Mouse (Mus musculus) CH12F3 (cell line): ENCODE measurements around the gene Wdr82.

Experiments
- in situ Hi-C: fragments of 300-500 bp; cut with MboI; formaldehyde crosslinking; loops from 2 replicates; pipeline ENCODE4 v1.14.3; 2020; ENCODE audit warnings: low sequenced_read_pairs

Gene Wdr82

DNA sequence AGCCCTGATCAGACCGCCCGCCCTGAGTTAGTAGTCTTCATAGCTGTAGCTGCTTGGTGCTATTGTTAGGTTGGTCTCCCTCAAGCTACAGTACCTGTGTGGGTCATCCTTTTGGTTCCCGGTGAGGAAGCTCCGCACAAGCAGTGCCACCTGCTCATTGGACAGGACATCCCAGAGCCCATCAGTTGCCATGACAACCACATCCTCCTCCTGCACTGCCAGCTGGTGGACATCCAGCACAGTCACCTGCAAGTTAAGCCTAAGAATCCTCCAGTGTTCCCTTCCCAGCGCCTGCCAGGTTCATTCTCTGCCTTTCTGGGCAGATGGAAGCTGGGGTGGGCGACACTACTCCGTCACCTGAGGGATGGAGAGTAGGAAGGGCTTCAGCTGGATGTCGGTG lies 25.0 kb downstream of the Wdr82 start:
- in situ Hi-C loops: no loop called here

DNA sequence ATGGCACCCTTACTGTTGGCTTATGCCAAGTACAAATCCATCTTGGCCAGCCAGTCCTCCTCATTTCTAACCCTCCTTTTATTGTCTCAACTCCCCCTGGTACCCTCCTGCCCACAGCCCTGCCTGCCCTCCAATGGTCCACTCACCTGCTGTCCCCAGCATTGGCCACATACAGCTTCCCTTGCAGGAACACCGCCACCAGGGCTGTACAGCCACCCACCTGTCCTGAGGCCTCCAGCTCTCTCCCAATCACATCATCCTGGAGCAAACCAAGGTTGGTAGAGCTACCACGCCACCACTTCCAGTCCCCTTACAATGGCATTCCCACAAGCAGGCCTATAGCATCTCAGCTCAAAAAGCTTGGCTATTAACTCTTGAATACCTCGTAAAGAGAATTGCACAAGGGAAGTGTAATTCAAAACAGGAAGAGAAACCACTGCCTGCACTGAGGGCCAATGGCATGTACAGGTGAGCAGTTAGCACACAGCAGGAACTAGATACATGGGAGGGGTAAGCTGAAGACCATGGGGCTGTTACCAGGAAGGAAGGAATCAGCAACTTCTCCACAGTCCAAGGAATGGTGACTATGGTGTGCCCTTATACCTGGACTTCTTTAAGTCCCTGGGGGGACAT lies 26.5 kb downstream of the Wdr82 start:
- in situ Hi-C loops: no loop called here

DNA sequence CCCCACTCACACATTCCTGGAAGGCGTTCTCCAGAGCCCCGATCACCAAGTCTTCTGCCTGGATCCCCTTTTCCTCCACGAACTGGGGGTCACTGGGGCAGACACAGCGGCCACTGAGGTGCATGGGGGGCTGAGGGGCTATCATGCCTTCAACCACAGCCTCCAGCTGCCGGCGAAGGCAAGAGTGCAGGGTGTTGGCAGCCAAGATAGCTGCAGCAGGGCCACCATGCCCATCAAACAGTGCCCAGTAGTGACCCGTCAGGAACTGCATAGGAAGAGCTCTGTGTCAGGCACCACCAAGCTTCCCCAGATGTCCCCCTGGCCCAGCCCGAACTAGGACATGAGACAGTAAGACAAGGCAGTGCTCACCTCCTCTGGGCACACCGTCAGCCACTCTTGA lies 27.0 kb downstream of the Wdr82 start:
- in situ Hi-C loops: no loop called here

DNA sequence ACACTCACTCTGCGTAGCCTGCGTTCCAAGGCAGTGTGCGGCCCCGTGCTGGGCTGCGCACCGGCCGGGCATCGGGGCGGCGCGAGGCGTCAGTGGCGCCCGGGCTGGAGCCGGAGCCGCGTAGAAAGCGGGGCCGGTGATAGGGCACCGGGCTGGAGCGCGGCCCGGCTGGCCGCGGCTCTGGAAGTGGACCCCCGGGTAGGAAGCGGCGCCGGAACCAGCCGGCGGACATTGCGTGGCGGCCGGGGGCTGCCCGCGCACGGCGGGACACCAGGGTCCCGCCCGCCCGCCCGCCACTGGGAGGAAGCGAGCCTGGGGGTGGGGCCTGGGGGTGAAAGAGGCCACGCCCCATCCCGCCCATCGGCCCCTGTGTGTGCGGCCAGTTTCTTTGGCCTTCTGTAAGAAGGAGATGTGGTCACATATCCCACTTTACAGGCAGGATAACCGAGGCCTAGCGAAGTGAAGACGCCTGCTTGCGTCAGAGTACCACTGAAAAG lies 28.3 kb downstream of the Wdr82 start:
- in situ Hi-C loops: no loop called here

DNA sequence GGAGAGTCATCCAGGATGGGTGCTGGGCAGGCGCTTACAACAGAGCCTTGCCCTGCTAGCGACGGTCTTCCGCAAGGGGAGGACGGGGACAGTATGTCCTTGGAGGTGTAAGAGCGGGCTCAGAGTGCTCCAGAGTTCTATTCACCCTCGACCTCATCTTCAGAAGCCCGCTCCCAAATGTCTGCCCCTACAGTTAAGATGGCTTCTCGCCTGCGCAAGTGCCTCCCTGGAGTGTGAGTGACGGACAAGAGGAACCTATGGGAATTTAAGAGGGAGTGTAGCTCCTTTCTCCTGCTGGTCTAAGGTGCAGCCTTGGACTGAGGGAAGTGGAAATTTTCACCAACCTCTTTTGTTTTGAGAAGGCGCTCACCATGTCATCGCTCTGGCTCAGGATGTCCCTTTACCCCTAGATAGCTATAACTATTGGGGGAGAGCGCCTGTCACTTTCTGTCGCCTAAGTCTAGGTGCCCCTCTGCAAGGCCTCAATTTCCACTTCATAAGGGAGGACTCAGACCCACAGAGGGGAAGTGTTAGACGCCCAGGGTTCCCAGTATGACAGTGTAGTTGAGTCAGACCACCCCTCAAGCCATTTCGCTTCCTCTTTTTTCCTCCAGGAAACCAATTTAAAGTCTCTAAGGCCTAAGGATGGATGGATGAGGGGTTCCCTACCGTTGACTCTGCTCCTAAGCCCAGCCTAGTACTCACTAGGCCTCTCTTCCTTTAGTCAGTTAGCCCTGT lies 29.0 kb downstream of the Wdr82 start, which contains the start of gene Ppm1m:
Gene Ppm1m (minus strand): TSS at position 212 of the 738 bp plus-strand sequence.
- in situ Hi-C loops: no loop called here

DNA sequence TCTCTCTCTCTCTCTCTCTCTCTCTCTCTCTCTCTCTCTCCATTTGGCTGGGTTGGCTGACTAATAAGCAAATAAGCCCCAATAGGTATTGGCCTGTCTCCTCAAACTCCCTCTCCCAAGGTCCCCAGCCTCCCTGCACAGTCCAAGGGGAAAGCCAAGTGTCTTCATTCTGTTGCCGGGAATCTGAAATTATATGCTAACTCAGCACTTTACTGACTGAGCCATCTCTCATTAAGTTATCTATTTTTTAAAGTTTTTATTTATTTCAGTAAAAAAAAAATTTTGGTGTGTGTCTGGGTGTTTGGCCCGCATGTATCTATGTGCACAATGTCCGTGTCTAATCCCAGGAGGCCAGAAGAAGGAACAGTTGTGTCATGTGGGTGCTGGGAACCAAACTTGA lies 31.2 kb downstream of the Wdr82 start:
- in situ Hi-C loops: no loop called here

DNA sequence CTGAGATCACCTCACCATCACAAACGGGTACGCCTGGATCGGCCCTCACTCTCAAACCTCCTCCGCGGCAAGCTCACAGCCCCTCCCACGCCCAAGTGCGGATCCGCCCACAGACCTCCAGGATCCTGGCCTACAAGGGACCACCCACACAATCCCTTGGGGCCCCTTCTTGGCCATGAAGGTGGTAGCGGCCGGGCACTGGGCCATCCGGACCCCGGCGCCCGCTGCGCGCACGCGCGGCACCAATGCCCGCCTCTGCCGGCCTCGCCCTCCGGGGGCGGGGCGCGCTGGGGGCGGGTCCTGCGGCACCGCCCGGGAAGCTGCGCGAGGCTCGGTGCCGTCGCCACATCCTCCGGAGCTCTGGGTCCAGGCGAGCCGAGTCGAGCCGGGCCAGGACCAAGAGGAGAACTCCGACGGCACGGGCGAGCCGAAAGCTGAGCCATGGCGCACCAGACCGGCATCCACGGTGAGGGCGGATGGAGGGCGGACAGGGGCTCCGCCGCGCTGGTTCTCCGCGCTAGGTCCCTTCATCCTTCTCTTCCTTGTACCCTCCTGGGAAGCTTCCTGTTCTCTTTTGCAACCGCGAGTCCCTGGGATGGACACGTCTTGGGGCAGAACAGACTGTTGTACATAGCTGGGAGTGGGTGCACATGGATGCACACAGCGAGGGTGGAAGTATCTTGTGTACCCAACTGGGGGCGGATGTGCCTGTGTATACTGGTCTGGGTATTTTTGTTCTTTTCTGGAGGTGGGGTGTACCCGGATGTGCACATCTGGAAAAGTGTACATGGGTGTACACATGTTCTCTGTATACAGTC lies 32.3 kb downstream of the Wdr82 start, which contains the start of gene Twf2:
Gene Twf2 (plus strand): TSS at position 290 of the 818 bp plus-strand sequence.
- in situ Hi-C loops: no loop called here

DNA sequence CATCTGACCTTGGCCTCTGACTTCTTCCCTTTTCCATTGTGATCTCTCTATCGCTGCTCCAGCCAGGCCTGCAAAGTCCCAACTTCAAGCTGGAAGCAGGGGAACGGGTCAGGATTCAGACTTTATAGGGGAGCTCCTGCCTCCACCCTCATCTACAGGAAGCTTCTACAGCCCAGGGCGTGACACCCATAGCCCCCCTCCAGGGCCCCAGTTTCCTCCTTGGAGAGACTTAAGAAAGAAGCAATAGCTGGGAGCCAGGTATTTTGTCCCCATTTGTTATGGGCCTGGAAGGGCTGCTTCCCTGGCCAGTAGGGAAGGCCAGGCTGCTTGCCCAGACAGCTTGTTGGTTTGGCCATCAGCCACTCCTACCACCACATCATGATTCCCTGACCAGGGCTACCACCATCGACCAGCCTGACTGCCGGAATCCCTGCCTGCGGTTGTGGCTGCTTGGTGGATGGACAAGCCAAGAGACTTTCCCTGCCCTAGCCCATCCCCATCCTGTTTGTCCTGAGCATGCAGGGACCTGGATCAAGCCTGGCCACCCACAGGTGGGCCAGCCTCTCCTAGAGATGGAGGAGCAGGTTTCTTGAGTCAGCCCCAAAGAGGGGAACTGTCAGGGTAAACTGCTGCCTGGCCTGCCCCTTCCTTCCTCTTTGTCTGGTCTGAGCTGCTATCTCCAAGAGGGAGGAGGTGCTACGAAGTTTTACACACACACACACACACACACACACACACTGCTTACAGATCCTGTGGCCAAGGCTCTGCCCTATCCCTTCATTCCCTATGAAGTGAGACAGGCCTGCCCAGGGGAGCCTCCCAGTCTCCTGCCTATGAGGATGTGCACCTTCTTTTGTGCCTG lies 33.5 kb downstream of the Wdr82 start:
- in situ Hi-C loops: no loop called here

DNA sequence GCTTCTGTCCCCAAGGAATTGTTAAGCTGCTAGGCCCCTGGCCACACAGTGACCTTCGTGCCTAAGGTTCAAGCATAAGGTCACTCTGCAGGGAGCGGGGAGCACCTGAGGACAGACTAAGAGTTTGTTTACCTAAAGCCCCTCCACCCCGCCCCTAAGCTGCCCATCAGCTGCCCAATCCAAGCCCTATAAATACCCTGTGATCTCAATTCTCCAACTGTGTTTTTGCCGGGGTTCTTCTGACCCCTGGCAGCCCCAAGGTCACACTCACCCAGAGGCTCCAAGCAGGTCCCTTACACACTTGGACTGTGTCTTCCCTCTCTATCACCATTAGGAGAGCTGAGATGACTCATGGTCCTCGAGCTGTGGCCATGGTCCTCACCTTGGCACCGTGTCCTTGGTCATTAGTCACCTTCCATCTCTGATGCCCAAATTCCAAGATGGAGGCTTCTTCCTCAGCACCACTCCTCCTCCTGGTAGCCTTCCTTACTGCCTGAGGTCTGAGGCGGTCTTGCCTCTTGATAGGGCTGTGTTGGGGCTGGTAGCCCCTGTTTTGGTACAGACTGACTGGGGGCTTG lies 35.1 kb downstream of the Wdr82 start:
- in situ Hi-C loops: no loop called here

DNA sequence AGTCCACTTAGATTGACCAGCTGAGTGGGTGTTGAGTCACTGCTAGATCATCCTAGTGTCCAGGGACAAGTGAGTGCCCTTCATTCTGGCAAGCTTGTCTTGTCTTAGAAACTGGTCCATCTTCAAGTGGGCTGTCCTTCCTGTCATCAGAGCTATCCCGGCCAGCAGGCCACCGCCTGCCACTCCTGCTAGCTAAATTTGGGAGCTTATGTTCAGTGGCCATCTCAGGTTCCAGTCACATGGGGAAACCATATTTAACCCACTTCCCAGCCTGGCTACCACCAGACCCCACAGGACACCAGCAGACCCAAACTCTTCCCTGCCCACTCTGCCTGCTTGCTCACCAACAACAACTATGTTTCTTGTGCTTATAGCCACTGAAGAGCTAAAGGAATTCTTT lies 35.8 kb downstream of the Wdr82 start:
- in situ Hi-C loops: no loop called here

DNA sequence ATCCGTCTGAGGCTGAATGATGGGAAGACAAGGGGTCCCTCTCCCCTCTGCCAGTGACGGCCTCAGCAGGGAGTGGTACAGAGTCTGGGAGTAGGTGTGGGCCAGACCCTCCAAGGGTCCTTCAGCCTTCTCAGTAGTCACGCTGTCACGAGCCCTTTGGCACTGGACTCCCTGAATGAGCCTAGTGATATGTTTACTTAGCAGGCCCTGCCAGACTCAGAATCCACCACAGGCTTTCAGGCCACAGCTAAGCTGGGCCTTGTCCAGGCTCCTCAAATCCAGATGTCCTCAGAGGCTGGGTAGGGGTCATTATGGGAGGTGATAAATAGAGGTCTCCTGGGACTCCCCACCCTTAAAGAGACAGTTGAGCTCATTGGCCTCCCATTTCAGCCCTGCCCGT lies 37.5 kb downstream of the Wdr82 start:
- in situ Hi-C loops: no loop called here

DNA sequence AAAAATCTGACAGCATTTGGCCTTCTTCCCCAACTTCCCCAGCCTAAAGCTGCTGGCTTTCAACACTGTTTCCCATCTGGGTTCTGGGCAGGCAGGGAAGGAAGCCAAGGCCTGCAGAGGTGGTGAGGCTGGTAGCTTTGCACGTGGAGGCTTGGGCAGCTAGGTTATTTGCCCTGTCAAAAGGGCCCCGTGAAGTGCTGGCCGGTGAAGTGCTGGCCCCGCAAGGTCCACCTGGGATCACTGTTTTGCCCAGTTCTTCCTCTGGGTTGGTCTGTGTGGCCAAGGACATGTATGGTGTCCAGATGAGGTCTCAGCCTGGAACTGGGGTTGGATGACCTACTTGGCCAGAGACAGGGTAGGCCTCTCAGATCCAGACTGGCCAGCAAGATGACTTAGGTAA lies 39.2 kb downstream of the Wdr82 start:
- in situ Hi-C loops: no loop called here

DNA sequence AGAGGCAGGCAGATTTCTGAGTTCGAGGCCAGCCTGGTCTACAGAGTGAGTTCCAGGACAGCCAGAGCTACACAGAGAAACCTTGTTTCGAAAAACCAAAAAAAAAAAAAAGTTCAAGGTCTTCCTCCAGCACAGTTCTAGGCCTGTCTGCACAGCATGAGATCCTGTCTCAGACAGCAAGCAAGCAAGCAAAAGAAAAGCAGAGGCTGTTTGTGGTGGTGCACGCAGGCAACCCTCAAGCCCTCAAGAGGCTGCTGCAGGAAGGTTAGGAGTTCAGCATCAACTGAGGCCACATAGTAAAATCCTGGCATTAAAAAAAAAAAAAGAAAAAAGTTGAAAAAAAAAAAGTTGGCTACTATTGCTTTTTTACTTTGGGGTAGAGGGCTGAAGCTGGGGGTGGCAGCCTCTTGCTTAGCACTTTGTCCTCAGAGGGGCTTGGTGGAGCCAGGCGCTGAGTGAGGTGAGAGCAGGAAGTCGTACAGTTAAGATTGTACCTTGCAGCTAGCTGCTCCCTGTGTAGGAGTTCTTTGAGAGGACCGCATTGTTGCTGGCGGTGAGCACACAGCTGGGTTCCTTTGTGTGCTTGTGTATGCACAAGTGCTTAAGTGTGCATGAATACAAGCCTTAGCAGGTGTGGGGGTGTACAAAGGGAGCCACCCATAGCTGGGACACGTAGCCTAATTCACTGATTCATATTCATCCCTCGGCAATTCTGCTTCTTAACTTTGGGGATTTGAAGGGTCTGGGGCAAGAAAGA lies 40.3 kb downstream of the Wdr82 start:
- in situ Hi-C loops: no loop called here

DNA sequence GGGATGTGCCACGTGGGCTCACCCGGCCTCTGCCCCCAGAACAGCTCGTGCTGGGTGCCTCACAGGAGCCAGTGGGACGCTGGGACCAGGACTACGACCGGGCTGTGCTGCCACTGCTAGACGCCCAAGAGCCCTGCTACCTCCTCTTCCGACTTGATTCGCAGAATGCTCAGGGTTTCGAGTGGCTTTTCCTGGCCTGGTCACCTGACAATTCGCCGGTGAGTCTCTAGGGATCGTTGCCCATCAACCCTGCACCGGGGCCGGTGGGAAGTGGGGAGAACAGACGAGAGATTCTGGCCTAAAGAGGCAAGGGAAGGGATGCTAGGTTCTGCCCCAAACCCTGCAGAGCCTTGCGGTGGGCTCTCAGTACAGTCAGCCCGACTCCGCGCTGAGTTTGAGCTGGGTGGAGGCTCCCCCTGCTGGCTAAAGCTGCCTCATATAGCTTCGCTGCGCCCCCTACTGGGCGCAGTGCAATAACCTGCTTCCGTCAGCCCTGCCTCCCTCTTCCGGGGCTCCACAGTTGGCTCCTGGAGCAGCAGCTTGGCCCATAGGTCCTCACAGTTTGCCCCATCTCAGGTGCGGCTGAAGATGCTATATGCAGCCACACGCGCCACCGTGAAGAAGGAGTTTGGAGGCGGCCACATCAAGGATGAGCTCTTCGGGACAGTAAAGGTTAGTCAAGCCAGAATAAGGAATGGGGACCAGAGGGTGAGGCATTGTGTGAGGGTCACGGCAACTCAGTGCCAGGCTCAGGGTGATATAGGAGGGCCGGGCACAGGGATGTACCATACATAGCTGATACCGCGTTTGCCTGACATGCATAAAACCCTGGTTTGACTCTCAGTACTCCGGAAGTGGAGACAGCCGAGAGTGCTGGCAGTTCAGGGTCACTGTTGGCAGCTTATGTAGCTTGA lies 41.2 kb downstream of the Wdr82 start:
- in situ Hi-C loops: no loop called here

DNA sequence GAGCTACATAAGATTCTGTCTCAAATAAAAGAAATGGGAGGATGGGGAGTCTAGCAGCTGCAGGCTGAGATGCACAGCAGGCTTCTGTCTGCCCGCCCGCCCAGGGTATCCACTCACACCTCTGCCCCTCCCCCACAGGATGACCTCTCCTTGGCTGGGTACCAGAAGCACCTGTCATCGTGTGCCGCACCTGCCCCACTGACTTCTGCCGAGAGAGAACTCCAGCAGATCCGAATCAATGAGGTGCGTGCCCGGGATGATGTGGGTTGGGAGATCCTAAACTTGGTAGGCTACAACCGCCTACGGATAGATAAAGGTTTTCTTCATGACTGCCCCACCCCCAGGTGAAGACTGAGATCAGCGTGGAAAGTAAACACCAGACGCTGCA lies 41.9 kb downstream of the Wdr82 start:
- in situ Hi-C loops: no loop called here

DNA sequence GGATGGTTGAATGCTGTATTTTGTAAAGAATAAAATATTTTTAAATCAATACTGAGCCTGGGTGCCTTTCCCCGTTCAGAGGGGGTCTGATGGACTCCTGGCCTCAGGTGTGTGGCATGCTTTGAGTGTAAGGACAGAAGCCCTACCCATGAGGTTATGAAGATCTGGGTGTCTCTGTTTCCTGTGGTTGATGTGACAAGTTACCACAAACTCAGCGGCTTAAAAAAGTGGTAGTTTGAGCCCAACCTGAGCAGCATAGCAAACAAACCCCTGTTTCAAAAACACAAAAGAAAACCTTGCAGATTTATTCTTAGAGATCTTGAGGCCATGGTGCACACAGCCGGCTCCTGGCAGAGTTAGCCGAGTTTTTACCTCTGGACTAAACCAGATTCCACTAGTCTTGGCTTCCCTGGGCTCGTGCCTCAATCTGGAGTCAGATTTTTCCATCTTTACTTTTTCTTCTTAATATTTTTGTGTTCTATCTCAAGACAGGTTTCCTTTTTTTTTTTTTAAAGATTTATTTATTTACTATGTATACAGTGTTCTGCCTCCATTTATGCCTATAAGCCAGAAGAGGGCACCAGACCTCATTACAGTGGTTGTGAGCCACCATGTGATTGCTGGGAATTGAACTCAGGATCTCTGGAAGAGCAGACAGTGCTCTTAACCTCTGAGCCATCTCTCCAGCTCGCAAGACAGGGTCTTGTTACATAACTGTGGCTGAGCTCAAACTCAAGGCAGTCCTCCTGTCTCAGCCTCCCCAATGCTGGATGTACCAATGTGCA lies 44.8 kb downstream of the Wdr82 start:
- in situ Hi-C loops: no loop called here

DNA sequence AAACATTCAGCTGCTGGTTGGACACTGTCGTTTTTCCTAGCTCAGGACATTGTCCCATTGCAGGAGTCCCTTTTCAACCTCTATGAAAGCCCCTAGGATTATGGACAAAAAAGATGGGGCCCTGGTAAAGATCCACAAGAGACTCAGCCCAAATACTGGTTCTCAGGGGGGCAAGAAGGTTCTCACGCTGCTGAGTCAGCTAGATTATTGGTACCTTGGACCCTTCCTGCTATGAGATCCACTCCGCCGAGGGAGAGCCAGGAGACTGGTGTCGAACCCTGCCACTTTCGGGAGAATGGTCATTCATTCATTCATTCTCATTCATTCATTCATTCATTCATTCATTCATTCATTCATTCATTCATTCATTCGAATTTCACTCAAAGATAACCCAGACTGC lies 46.2 kb downstream of the Wdr82 start:
- in situ Hi-C loops: no loop called here
